Mouse (Mus musculus): Measurements from ENCODE around the gene Scn1b.

DNA sequence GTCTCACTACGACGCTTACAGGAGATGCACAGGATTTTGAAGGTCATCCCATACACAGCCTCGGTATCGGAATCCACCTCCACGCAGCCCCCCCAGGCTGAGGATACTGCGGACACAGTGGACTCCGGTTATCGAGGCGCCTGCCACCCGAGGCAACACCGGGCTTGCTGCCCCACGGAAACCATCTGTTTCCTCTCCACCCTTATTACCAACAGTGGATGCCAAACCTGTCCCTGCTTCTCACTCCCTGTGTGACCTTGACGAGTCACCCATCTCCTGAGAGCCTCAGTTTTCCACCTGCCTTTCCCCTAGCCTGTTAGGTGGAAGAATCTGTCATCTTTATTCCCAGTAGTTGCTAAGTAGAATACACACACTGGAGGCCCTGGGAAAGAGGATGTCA is 1.7 kb downstream of the Scn1b start:
- no peak for TF ChIP-seq POLR2A (IDR thresholded peaks at IDR 0.05; ENCODE audit: insufficient read depth, low read depth, low read length)
- TF ChIP-seq CTCF (IDR thresholded peaks at IDR 0.05): no peak
